Mouse (Mus musculus): ENCODE measurements at regions not wholly inside any gene's neighbourhood (a gene's known extent, or its start where the extent isn't known, plus 50 kb on each side); places are given as distances from the start of the nearest gene placed in this dataset.

DNA sequence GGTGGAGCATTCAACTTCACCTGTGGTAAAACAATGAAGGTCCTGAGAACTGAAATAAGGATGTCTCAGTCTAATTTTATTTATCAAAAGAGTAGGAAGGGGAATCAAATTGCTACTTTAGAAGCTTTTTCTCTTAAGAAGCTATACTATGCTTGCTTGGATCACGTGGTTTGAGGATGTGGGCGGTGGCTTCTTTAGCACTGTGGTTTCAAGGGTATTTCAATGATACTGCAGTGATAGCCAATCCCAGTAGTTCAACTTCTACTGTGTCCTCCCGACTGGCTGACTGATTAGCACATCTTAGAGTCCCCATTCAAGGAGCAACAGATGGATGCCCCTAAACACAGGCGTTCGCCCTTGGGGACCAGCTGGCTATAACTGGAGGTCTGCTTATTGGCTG, 575.6 kb downstream of the Vrk1 start:
- no peaks in the 10 kb centered on the region; the same call in 1 of the 2 replicates for H3K9me3 ChIP-seq (replicated peaks; ENCODE audit: insufficient read depth, low read length)

DNA sequence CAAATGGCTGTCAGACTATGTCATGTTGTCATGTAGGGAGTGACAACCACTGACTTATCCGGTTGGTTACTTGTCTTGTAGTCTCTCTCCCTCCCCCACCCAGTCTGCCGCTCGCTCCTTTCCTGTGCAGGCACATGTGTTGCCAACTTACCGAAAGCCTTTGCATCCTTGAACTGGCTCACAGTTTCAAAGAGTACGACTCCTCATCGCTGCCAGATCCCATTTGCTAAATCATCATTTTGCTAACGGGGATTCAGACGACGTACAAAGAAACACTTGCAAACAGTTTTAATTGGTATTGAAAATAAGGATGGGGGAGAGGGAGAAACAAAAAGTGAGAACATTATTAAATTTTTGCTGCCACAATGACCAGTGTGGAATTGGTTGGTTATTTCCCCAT, 582.7 kb downstream of the Vrk1 start:
- H3K9ac ChIP-seq (ENCODE audit: control insufficient read depth, low read depth, low read length, poor library complexity, severe bottlenecking): no peak overlapping the region
- H3K36me3 ChIP-seq (ENCODE audit: control insufficient read depth in 1 of 2, insufficient read depth in 2 of 2, low read length in 2 of 2): no peaks in the 10 kb centered on the region
- H3K9me3 ChIP-seq (replicated peaks; ENCODE audit: insufficient read depth, low read length): no peaks in the 10 kb centered on the region
- no peaks in the 10 kb centered on the region for H3K27me3 ChIP-seq (ENCODE audit: control insufficient read depth in 1 of 2, insufficient read depth in 2 of 2, low read length in 2 of 2)
- no peaks in the 10 kb centered on the region for H3K4me1 ChIP-seq (ENCODE audit: control insufficient read depth in 1 of 2, insufficient read depth in 2 of 2, low read length in 2 of 2)
- no peak overlapping the region for H3K4me3 ChIP-seq (ENCODE audit: control insufficient read depth in 1 of 2, insufficient read depth in 1 of 2, low read depth in 2 of 2, low read length in 2 of 2)
- H3K27ac ChIP-seq (ENCODE audit: control insufficient read depth, low read depth, low read length): no peak overlapping the region
- no peak for TF ChIP-seq RCOR1 (IDR thresholded peaks at IDR 0.05; ENCODE audit: low read depth, low read length)
- TF ChIP-seq USF1 (IDR thresholded peaks at IDR 0.05; ENCODE audit: low read depth, low read length): no peak
- TF ChIP-seq JUND (IDR thresholded peaks at IDR 0.05; ENCODE audit: low read depth, low read length): no peak
- TF ChIP-seq CTCF (IDR thresholded peaks at IDR 0.05 in 2 of 3, conservative IDR thresholded peaks at IDR 0.05 in 1 of 3; ENCODE audit: control insufficient read depth in 1 of 3, insufficient read depth in 1 of 3, low read depth in 2 of 3, low read length in 3 of 3, poor library complexity in 1 of 3, severe bottlenecking in 1 of 3): no peak
- TF ChIP-seq TCF12 (IDR thresholded peaks at IDR 0.05; ENCODE audit: low read depth, low read length): no peak
- TF ChIP-seq GATA1 (IDR thresholded peaks at IDR 0.05; ENCODE audit: low read depth, low read length): no peak
- TF ChIP-seq ELF1 (IDR thresholded peaks at IDR 0.05; ENCODE audit: low read depth, low read length): no peak
- no peak for TF ChIP-seq E2F4 (IDR thresholded peaks at IDR 0.05; ENCODE audit: borderline replicate concordance, low read depth, low read length)
- no peak for TF ChIP-seq ZC3H11A (IDR thresholded peaks at IDR 0.05; ENCODE audit: low read depth, low read length)
- no peaks in the 10 kb centered on the region for H3K79me2 ChIP-seq (ENCODE audit: control insufficient read depth, insufficient read depth, low read length, poor library complexity)
- no peak for DNase-seq (ENCODE audit: low read depth, low spot score)

More for the DNA sequence above, 575.6 kb downstream of the Vrk1 start:
- H3K27me3 ChIP-seq (ENCODE audit: control insufficient read depth in 1 of 2, insufficient read depth in 2 of 2, low read length in 2 of 2): no peaks in the 10 kb centered on the region
- H3K4me1 ChIP-seq (ENCODE audit: control insufficient read depth in 1 of 2, insufficient read depth in 2 of 2, low read length in 2 of 2): no peaks in the 10 kb centered on the region
- no peaks in the 10 kb centered on the region for H3K79me2 ChIP-seq (ENCODE audit: control insufficient read depth, insufficient read depth, low read length, poor library complexity)
- DNase-seq (ENCODE audit: low read depth, low spot score): no peak
- TF ChIP-seq EP300 (IDR thresholded peaks at IDR 0.05; ENCODE audit: low read depth in 1 of 2, low read length in 2 of 2) (no peak), POLR2A (IDR thresholded peaks at IDR 0.05; ENCODE audit: control insufficient read depth in 1 of 2, insufficient read depth in 1 of 2, low read depth in 1 of 2, low read length in 2 of 2, poor library complexity in 1 of 2) (no peak)
- H3K36me3 ChIP-seq (ENCODE audit: control insufficient read depth in 1 of 2, insufficient read depth in 2 of 2, low read length in 2 of 2): no peaks in the 10 kb centered on the region
- no peak overlapping the region for H3K27ac ChIP-seq (ENCODE audit: control insufficient read depth, low read depth, low read length)
- no peak overlapping the region for H3K4me3 ChIP-seq (ENCODE audit: control insufficient read depth in 1 of 2, insufficient read depth in 1 of 2, low read depth in 2 of 2, low read length in 2 of 2)
- H3K9ac ChIP-seq (ENCODE audit: control insufficient read depth, low read depth, low read length, poor library complexity, severe bottlenecking): no peak overlapping the region

DNA sequence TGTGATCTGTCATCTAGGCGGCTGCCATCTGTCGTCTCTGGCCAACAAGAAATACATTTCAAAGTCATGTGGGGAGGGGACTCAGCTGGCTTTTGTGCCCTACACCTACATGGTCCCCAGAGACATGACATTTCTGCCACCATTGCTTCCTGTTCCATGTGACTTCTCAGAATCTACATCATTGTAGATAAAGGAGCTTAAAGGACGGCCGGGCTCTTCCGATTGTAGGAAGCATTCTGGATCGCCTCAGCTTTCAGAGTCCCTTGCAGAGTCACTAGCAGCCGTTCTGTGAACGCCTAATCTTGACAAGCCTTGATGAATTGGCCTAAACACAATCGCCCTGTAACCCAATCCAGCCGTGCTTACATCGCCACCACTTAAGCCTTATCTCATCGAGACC, 587.6 kb downstream of the Vrk1 start:
- TF ChIP-seq NRF1 (IDR thresholded peaks at IDR 0.05; ENCODE audit: insufficient read depth, low read depth, low read length, poor library complexity, severe bottlenecking) (no peak), JUND (IDR thresholded peaks at IDR 0.05; ENCODE audit: low read depth, low read length) (no peak), MAZ (IDR thresholded peaks at IDR 0.05; ENCODE audit: low read depth, low read length) (no peak), SIN3A (IDR thresholded peaks at IDR 0.05; ENCODE audit: low read length) (no peak), MAFK (IDR thresholded peaks at IDR 0.05; ENCODE audit: borderline replicate concordance, low read depth, low read length) (no peak), POLR2AphosphoS2 (IDR thresholded peaks at IDR 0.05; ENCODE audit: low read length) (no peak), KAT2A (conservative IDR thresholded peaks at IDR 0.05; ENCODE audit: low read depth, low read length) (no peak), MEF2A (IDR thresholded peaks at IDR 0.05; ENCODE audit: extremely low read depth, insufficient replicate concordance, low read depth, low read length, poor library complexity, severe bottlenecking) (no peak), ELF1 (IDR thresholded peaks at IDR 0.05; ENCODE audit: low read depth, low read length) (no peak), USF1 (IDR thresholded peaks at IDR 0.05; ENCODE audit: low read depth, low read length) (no peak), POLR2AphosphoS5 (IDR thresholded peaks at IDR 0.05; ENCODE audit: borderline replicate concordance, low read depth, low read length) (no peak), POLR2A (IDR thresholded peaks at IDR 0.05; ENCODE audit: control insufficient read depth in 1 of 2, insufficient read depth in 1 of 2, low read depth in 1 of 2, low read length in 2 of 2, poor library complexity in 1 of 2) (no peak)
- Histone ChIP-seq H3K27me3 (ENCODE audit: control insufficient read depth in 1 of 2, insufficient read depth in 2 of 2, low read length in 2 of 2) (no peaks in the 10 kb centered on the region), H3K4me1 (ENCODE audit: control insufficient read depth in 1 of 2, insufficient read depth in 2 of 2, low read length in 2 of 2) (no peaks in the 10 kb centered on the region), H3K9ac (ENCODE audit: control insufficient read depth, low read depth, low read length, poor library complexity, severe bottlenecking) (no peak overlapping the region), H3K36me3 (ENCODE audit: control insufficient read depth in 1 of 2, insufficient read depth in 2 of 2, low read length in 2 of 2) (no peaks in the 10 kb centered on the region), H3K9me3 (replicated peaks; ENCODE audit: insufficient read depth, low read length) (no peaks in the 10 kb centered on the region), H3K79me2 (ENCODE audit: control insufficient read depth, insufficient read depth, low read length, poor library complexity) (no peaks in the 10 kb centered on the region), H3K4me3 (ENCODE audit: control insufficient read depth in 1 of 2, insufficient read depth in 1 of 2, low read depth in 2 of 2, low read length in 2 of 2) (no peak overlapping the region), H3K27ac (ENCODE audit: control insufficient read depth, low read depth, low read length) (no peak overlapping the region)
- DNase-seq (ENCODE audit: low read depth, low spot score): no peak
